Mouse (Mus musculus): Measurements from ENCODE around the gene Zdhhc1. TPM values are rescaled to one million over a fixed set of nuclear protein-coding genes. Genes with fewer than 3 reads are reported as not detected.

Gene Zdhhc1
- total RNA-seq, 1 experiment, result 3.2 TPM

DNA sequence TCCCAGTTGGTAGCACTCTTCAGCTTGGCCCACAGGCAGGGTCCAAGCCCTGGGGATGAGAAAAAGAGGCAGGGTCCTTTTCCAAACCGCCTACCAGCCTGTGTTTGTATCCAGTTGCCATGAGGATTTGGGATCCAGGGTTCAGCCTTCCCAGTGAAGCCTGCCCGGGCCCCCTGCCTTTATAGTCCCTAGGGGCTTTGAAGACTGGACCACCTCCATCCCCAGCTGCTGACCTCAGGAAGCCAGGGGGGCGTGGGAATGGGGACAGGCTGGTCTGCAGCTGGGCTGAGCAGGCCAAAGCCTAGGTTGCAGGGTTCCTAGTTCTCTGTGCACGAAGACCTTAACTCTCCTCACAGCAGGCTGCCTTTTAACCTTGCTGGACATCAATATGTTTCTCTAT, 21.4 kb downstream of the Zdhhc1 start:
- Histone ChIP-seq H3K4me1 (ENCODE audit: control insufficient read depth in 2 of 2, insufficient read depth in 2 of 2, low read length in 2 of 2, poor library complexity in 1 of 2) (peaks cover 10 to 30% of the 10 kb centered on the region in 2 experiments), H3K9ac (ENCODE audit: insufficient read depth, low read depth, low read length, poor library complexity, severe bottlenecking) (no peak overlapping the region), H3K36me3 (ENCODE audit: control insufficient read depth, insufficient read depth, low read length, poor library complexity, severe bottlenecking) (no peaks in the 10 kb centered on the region), H3K27ac (ENCODE audit: insufficient read depth, low read depth, low read length, poor library complexity, severe bottlenecking) (no peak overlapping the region), H3K4me3 (ENCODE audit: insufficient read depth in 1 of 2, low read depth in 1 of 2, low read length in 2 of 2, poor library complexity in 1 of 2, severe bottlenecking in 1 of 2) (no peak overlapping the region), H3K9me3 (ENCODE audit: control insufficient read depth, insufficient read depth, low read depth, low read length) (no peaks in the 10 kb centered on the region)
- DNase-seq (ENCODE audit: low read depth, low spot score), result no peak
- no peak for TF ChIP-seq MAFK (IDR thresholded peaks at IDR 0.05; ENCODE audit: insufficient read depth, low read depth, low read length)
- in situ Hi-C loops (cut with MboI; ENCODE audit: low sequenced_read_pairs in 2 of 2, unreplicated experiment in 2 of 2), result no loop called here

DNA sequence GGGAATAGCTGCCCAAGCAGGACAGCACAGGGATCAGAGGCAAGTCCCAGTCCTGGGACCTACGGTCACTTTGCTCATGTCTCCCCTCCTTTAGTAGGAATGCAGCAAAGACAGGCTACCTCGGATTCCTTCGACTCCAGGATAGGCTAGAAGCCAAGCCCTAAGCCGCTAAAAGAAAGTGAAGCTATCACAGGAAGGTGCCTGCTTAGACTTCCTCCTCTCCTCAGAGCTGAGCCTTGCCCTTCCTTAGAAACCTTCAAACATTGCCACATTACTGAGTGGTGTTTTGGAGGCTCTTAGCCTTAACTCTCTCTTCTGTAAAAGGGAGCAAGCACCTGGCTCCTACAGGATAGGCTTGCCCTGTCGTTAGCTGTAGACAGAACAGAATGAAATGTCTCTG, 22.0 kb downstream of the Zdhhc1 start:
- no peak overlapping the region for H3K4me3 ChIP-seq (ENCODE audit: insufficient read depth in 1 of 2, low read depth in 1 of 2, low read length in 2 of 2, poor library complexity in 1 of 2, severe bottlenecking in 1 of 2)
- H3K4me1 ChIP-seq (ENCODE audit: control insufficient read depth in 2 of 2, insufficient read depth in 2 of 2, low read length in 2 of 2, poor library complexity in 1 of 2), result peaks cover 10 to 35% of the 10 kb centered on the region in 2 experiments
- H3K9ac ChIP-seq (ENCODE audit: insufficient read depth, low read depth, low read length, poor library complexity, severe bottlenecking), result no peak overlapping the region
- in situ Hi-C loops (cut with MboI; ENCODE audit: low sequenced_read_pairs in 2 of 2, unreplicated experiment in 2 of 2), result no loop called here
- no peaks in the 10 kb centered on the region for H3K36me3 ChIP-seq (ENCODE audit: control insufficient read depth, insufficient read depth, low read length, poor library complexity, severe bottlenecking)
- no peak for DNase-seq (ENCODE audit: low read depth, low spot score)
- no peaks in the 10 kb centered on the region for H3K9me3 ChIP-seq (ENCODE audit: control insufficient read depth, insufficient read depth, low read depth, low read length)
- no peak overlapping the region for H3K27ac ChIP-seq (ENCODE audit: insufficient read depth, low read depth, low read length, poor library complexity, severe bottlenecking)
- TF ChIP-seq ZNF384 (IDR thresholded peaks at IDR 0.05; ENCODE audit: low read depth, low read length) (no peak), HCFC1 (IDR thresholded peaks at IDR 0.05; ENCODE audit: borderline replicate concordance, insufficient read depth, low read length) (no peak), CHD2 (IDR thresholded peaks at IDR 0.05; ENCODE audit: low read depth, low read length) (no peak), MAFK (IDR thresholded peaks at IDR 0.05; ENCODE audit: insufficient read depth, low read depth, low read length) (no peak), ZC3H11A (IDR thresholded peaks at IDR 0.05; ENCODE audit: borderline replicate concordance, low read depth, low read length) (no peak)

- Histone ChIP-seq H3K36me3 (ENCODE audit: control insufficient read depth, insufficient read depth, low read length, poor library complexity, severe bottlenecking) (no peaks in the 10 kb centered on the region), H3K4me1 (ENCODE audit: control insufficient read depth in 2 of 2, insufficient read depth in 2 of 2, low read length in 2 of 2, poor library complexity in 1 of 2) (peaks cover 10 to 39% of the 10 kb centered on the region in 2 experiments), H3K9me3 (ENCODE audit: control insufficient read depth, insufficient read depth, low read depth, low read length) (no peaks in the 10 kb centered on the region), H3K9ac (ENCODE audit: insufficient read depth, low read depth, low read length, poor library complexity, severe bottlenecking) (no peak overlapping the region), H3K4me3 (ENCODE audit: insufficient read depth in 1 of 2, low read depth in 1 of 2, low read length in 2 of 2, poor library complexity in 1 of 2, severe bottlenecking in 1 of 2) (no peak overlapping the region), H3K27ac (ENCODE audit: insufficient read depth, low read depth, low read length, poor library complexity, severe bottlenecking) (no peak overlapping the region)
- TF ChIP-seq MAFK (IDR thresholded peaks at IDR 0.05; ENCODE audit: insufficient read depth, low read depth, low read length) (no peak), ZC3H11A (IDR thresholded peaks at IDR 0.05; ENCODE audit: borderline replicate concordance, low read depth, low read length) (no peak), HCFC1 (IDR thresholded peaks at IDR 0.05; ENCODE audit: borderline replicate concordance, insufficient read depth, low read length) (peak; percentile 15; the same call in 1 of the 2 replicates), ZNF384 (IDR thresholded peaks at IDR 0.05; ENCODE audit: low read depth, low read length) (no peak), CHD2 (IDR thresholded peaks at IDR 0.05; ENCODE audit: low read depth, low read length) (no peak)
- in situ Hi-C loops (cut with MboI; ENCODE audit: low sequenced_read_pairs in 2 of 2, unreplicated experiment in 2 of 2), result no loop called here
- DNase-seq (ENCODE audit: low read depth, low spot score), result peak; percentile 48
Observed at GRCm38 (mm10) chr8:105473816-105474606, 22.7 kb downstream of the Zdhhc1 start.

DNA sequence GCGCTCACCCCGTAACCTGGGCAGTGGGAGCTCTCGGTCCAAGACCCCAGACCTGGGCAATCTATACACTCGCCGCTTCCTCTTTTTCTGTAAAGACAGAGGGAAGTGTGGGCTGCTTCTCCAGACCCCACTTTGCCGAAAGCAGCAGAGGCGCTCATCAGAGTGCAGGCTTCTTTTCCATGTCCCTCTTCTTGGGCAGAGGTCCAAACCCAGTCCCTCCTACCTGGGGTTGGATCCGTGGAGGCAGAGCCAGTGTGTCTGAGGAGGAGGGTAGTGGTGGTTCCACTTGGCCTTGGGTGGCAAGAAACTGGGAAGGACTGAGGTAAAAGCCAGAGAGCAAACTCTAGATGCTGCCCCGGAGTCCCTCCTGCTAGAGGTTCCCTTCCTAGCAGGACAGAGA, 23.7 kb downstream of the Zdhhc1 start:
- Histone ChIP-seq H3K4me3 (ENCODE audit: insufficient read depth in 1 of 2, low read depth in 1 of 2, low read length in 2 of 2, poor library complexity in 1 of 2, severe bottlenecking in 1 of 2) (peak overlapping the region in 1 of 2 experiments; percentile 45; a peak in 1 of 4 replicates), H3K9me3 (ENCODE audit: control insufficient read depth, insufficient read depth, low read depth, low read length) (no peaks in the 10 kb centered on the region), H3K27ac (ENCODE audit: insufficient read depth, low read depth, low read length, poor library complexity, severe bottlenecking) (no peak overlapping the region), H3K4me1 (ENCODE audit: control insufficient read depth in 2 of 2, insufficient read depth in 2 of 2, low read length in 2 of 2, poor library complexity in 1 of 2) (peaks cover 10 to 37% of the 10 kb centered on the region in 2 experiments), H3K9ac (ENCODE audit: insufficient read depth, low read depth, low read length, poor library complexity, severe bottlenecking) (no peak overlapping the region), H3K36me3 (ENCODE audit: control insufficient read depth, insufficient read depth, low read length, poor library complexity, severe bottlenecking) (no peaks in the 10 kb centered on the region)
- in situ Hi-C loops (cut with MboI; ENCODE audit: low sequenced_read_pairs in 2 of 2, unreplicated experiment in 2 of 2), result no loop called here
- TF ChIP-seq MAFK (IDR thresholded peaks at IDR 0.05; ENCODE audit: insufficient read depth, low read depth, low read length) (no peak), ZNF384 (IDR thresholded peaks at IDR 0.05; ENCODE audit: low read depth, low read length) (no peak), CHD2 (IDR thresholded peaks at IDR 0.05; ENCODE audit: low read depth, low read length) (no peak), HCFC1 (IDR thresholded peaks at IDR 0.05; ENCODE audit: borderline replicate concordance, insufficient read depth, low read length) (no peak), ZC3H11A (IDR thresholded peaks at IDR 0.05; ENCODE audit: borderline replicate concordance, low read depth, low read length) (no peak)
- no peak for DNase-seq (ENCODE audit: low read depth, low spot score)

Data from ES-E14 (cell line).